Mouse (Mus musculus): ENCODE data around the gene Adamts13. TPM values are rescaled to one million over a fixed set of nuclear protein-coding genes. Genes with fewer than 3 reads are reported as not detected.

Gene Adamts13
- polyA plus RNA-seq, 1 experiment from 2014 or later: not detected

DNA sequence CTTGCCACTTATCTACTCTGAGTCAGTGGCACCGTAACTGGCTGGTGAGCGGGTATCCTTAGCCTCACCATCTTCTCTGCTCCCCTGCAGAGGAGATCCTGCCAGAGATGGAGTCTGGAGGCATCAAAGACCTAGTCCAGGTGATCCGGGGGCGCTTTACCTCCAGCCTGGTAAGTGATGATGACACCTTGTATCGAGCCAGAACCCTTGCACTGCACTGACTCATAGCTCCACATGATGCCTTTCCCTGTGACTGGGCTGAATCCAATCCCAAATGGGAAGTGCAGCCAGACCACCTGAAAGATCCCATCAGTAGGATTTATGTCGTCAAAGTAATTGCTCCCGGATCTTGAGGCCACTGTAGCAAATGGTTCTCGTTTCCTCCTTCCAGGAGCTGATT lies 20.4 kb upstream of the Adamts13 start:
- H3K36me3 ChIP-seq: peaks cover 100% of the 10 kb centered on the region
- H3K27me3 ChIP-seq (ENCODE audit: insufficient read depth, poor library complexity, severe bottlenecking): no peaks in the 10 kb centered on the region

GRCm38 (mm10) chr2:26954735-26955395 lies 18.4 kb upstream of the Adamts13 start:
- Histone ChIP-seq H3K4me1 (replicated peaks) (no peaks in the 10 kb centered on the region), H3K4me3 (no peak overlapping the region), H3K36me3 (peaks cover 97% of the 10 kb centered on the region), H3K9me3 (no peaks in the 10 kb centered on the region), H3K27me3 (ENCODE audit: insufficient read depth, poor library complexity, severe bottlenecking) (no peaks in the 10 kb centered on the region), H3K27ac (no peak overlapping the region)
- DNase-seq (ENCODE audit: low spot score): no peak
- 95% methylated on average over 2 of the region's 2 CpGs for WGBS

More for the DNA sequence above, 20.4 kb upstream of the Adamts13 start:
- no peak overlapping the region for H3K27ac ChIP-seq
- H3K4me3 ChIP-seq: no peak overlapping the region
- no peaks in the 10 kb centered on the region for H3K4me1 ChIP-seq (replicated peaks)
- no peaks in the 10 kb centered on the region for H3K9me3 ChIP-seq
- WGBS: 93% methylated on average over 8 of the region's 8 CpGs
- DNase-seq (ENCODE audit: low spot score): no peak

- H3K27ac ChIP-seq: no peak overlapping the region
- no peak overlapping the region for H3K4me3 ChIP-seq
- no peak for DNase-seq (ENCODE audit: low spot score)
- H3K36me3 ChIP-seq: peaks cover 97% of the 10 kb centered on the region
- no peaks in the 10 kb centered on the region for H3K9me3 ChIP-seq
- H3K27me3 ChIP-seq (ENCODE audit: insufficient read depth, poor library complexity, severe bottlenecking): no peaks in the 10 kb centered on the region
- peaks cover 3% of the 10 kb centered on the region for H3K4me1 ChIP-seq (replicated peaks)
- WGBS: 95% methylated on average over 12 of the region's 12 CpGs
Measured at GRCm38 (mm10) chr2:26956811-26957487, 16.3 kb upstream of the Adamts13 start.

DNA sequence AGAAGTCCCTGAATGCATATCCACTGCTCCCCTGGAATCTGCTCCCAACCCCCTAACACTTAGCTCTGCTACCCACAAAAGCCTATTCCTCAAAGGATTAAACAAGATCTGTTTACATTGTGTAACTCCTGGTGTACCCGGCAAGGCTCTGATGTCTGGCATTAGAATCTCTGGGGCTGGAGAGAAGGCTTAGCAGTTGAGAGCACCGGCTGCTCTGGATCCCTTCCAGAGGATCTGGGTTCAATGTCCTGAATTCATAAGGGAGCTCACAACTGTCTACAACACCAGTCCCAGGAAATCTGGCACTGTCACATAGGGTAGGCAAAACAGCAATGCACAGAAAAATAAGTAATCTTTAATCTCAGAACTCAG lies 15.7 kb upstream of the Adamts13 start:
- 92% methylated on average over 2 of the region's 2 CpGs for WGBS
- Histone ChIP-seq H3K27me3 (ENCODE audit: insufficient read depth, poor library complexity, severe bottlenecking) (no peaks in the 10 kb centered on the region), H3K27ac (no peak overlapping the region), H3K4me3 (no peak overlapping the region), H3K9me3 (no peaks in the 10 kb centered on the region), H3K36me3 (peaks cover 97% of the 10 kb centered on the region), H3K4me1 (replicated peaks) (peaks cover 8% of the 10 kb centered on the region)
- DNase-seq (ENCODE audit: low spot score): no peak

DNA sequence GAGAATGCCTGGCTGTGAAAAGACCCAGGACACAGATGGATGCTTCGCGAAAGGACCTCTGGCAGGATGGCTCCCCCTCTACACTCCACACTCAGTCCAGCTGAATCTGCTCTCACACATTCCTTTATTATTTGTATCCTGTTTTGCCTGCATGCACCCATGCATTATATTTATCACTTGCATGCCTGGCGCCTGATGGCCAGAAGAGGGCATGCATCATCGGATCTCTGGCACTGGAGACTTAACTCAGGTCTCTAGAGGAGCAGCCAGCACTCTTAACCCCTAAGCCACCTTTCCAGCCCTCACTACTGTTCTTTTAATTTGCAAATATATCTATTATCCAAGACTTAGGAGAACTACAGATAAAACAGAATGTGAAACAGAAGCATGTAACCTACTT lies 12.5 kb upstream of the Adamts13 start:
- 85% methylated on average over 4 of the region's 4 CpGs for WGBS
- Histone ChIP-seq H3K9me3 (no peaks in the 10 kb centered on the region), H3K27me3 (ENCODE audit: insufficient read depth, poor library complexity, severe bottlenecking) (no peaks in the 10 kb centered on the region), H3K27ac (no peak overlapping the region), H3K36me3 (peaks cover 64% of the 10 kb centered on the region), H3K4me1 (replicated peaks) (peaks cover 31% of the 10 kb centered on the region), H3K4me3 (no peak overlapping the region)
- no peak for DNase-seq (ENCODE audit: low spot score)

- Histone ChIP-seq H3K4me1 (replicated peaks) (peaks cover 31% of the 10 kb centered on the region), H3K27ac (peak within 1 kb of the TSS; percentile 98), H3K36me3 (peaks cover 32% of the 10 kb centered on the region), H3K9me3 (0 out of 2 replicates have a peak, but pooled peaks cover 8% of the 10 kb centered on the region), H3K27me3 (ENCODE audit: insufficient read depth, poor library complexity, severe bottlenecking) (no peaks in the 10 kb centered on the region), H3K4me3 (peak within 1 kb of the TSS; percentile 81)
- DNase-seq (ENCODE audit: low spot score): peak; percentile 94
- 1% methylated on average over 50 of the region's 50 CpGs for WGBS
Measured at GRCm38 (mm10) chr2:26963923-26964723, 9.1 kb upstream of the Adamts13 start, which contains the start of gene Rexo4. Gene Rexo4, minus strand, starts transcription at chr2:26964386.

- WGBS: 16% methylated on average over 14 of the region's 14 CpGs
- Histone ChIP-seq H3K27me3 (ENCODE audit: insufficient read depth, poor library complexity, severe bottlenecking) (no peaks in the 10 kb centered on the region), H3K36me3 (peaks cover 27% of the 10 kb centered on the region), H3K9me3 (0 out of 2 replicates have a peak, but pooled peaks cover 8% of the 10 kb centered on the region), H3K4me3 (peak overlapping the region; percentile 81), H3K27ac (peak overlapping the region; percentile 98), H3K4me1 (replicated peaks) (peaks cover 31% of the 10 kb centered on the region)
- peak; percentile 7 for DNase-seq (ENCODE audit: low spot score)
Measured at GRCm38 (mm10) chr2:26964724-26965370, 8.4 kb upstream of the Adamts13 start.

DNA sequence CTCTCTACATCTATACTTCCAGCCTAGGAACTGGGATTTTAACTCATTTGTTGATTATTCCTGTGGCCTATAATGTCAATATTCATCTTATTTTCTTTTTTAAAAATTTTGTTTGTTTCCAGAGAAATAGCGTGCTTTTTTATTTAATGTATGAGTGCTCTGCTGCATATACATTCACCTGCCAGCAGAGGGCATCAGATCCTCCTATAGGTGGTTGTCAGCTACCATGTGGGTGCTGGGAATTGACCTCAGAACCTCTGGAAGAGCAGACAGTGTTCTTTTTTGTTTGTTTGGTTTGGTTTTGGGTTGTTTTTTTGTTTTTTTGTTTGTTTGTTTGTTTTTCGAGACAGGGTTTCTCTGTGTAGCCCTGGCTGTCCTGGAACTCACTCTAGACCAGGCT lies 6.0 kb upstream of the Adamts13 start:
- 73% methylated on average over 2 of the region's 2 CpGs for WGBS
- H3K27ac ChIP-seq: no peak overlapping the region
- H3K27me3 ChIP-seq (ENCODE audit: insufficient read depth, poor library complexity, severe bottlenecking): no peaks in the 10 kb centered on the region

GRCm38 (mm10) chr2:26973960-26974359 lies 744 bp downstream of the Adamts13 start:
- H3K4me3 ChIP-seq: no peak overlapping the region
- DNase-seq (ENCODE audit: low spot score): no peak
- no peaks in the 10 kb centered on the region for H3K27me3 ChIP-seq (ENCODE audit: insufficient read depth, poor library complexity, severe bottlenecking)
- H3K4me1 ChIP-seq (replicated peaks): peaks cover 10% of the 10 kb centered on the region
- no peaks in the 10 kb centered on the region for H3K9me3 ChIP-seq
- H3K27ac ChIP-seq: no peak overlapping the region
- no peaks in the 10 kb centered on the region for H3K36me3 ChIP-seq
- 71% methylated on average over 4 of the region's 4 CpGs for WGBS

More for the DNA sequence above, 6.0 kb upstream of the Adamts13 start:
- H3K4me3 ChIP-seq: no peak overlapping the region
- H3K36me3 ChIP-seq: peaks cover 3% of the 10 kb centered on the region
- peaks cover 31% of the 10 kb centered on the region for H3K4me1 ChIP-seq (replicated peaks)
- H3K9me3 ChIP-seq: 0 out of 2 replicates have a peak, but pooled peaks cover 8% of the 10 kb centered on the region
- no peak for DNase-seq (ENCODE audit: low spot score)

DNA sequence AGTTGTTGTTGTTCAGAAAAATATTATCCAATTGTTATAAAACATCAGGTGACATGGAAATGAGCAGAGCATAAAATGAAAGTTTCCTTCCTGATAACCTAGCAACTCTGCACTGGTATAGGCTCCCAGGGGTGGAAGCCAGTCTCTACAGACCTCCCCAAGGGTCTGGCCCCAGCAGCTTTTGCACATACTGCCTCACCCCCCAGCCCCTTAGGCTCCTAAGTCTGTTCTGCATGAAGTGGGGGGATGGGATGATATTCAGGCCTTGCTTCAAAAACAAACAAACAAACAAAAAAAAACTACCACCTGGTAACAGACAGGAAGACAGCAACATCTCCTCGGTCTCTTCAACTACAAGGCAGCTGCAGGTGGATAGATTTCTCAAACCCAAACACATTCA lies 7.1 kb downstream of the Adamts13 start:
- no peak overlapping the region for H3K27ac ChIP-seq
- H3K9me3 ChIP-seq: no peaks in the 10 kb centered on the region
- no peak for DNase-seq (ENCODE audit: low spot score)
- WGBS: 75% methylated on average over 1 of the region's 1 CpGs
- H3K4me1 ChIP-seq (replicated peaks): no peaks in the 10 kb centered on the region
- no peak overlapping the region for H3K4me3 ChIP-seq
- H3K27me3 ChIP-seq (ENCODE audit: insufficient read depth, poor library complexity, severe bottlenecking): no peaks in the 10 kb centered on the region
- no peaks in the 10 kb centered on the region for H3K36me3 ChIP-seq

GRCm38 (mm10) chr2:26984179-26984578 lies 11.0 kb downstream of the Adamts13 start:
- no peaks in the 10 kb centered on the region for H3K9me3 ChIP-seq
- H3K4me3 ChIP-seq: no peak overlapping the region
- no peaks in the 10 kb centered on the region for H3K4me1 ChIP-seq (replicated peaks)
- DNase-seq (ENCODE audit: low spot score): no peak
- H3K27me3 ChIP-seq (ENCODE audit: insufficient read depth, poor library complexity, severe bottlenecking): no peaks in the 10 kb centered on the region
- WGBS: 79% methylated on average over 2 of the region's 2 CpGs
- no peaks in the 10 kb centered on the region for H3K36me3 ChIP-seq
- H3K27ac ChIP-seq: no peak overlapping the region

DNA sequence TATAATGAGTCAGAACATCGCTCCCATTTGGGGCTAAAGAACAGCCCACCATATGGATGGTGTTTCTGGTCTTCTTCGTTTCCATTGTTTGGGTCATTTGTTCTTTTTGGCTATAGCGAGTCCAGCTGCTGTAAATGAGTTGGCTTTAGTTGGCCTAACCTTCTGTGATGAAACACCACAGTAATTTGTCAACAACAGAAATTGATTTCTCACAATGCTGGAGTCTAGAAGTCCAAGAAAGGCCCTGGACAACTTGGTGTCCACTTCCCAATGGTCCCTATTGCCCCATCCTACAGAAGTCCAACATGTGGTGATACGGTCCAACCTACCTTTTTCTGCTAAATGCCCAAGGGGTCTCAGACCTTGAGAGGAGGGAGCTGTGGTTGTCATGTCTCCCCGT lies 11.4 kb downstream of the Adamts13 start:
- no peaks in the 10 kb centered on the region for H3K9me3 ChIP-seq
- no peaks in the 10 kb centered on the region for H3K4me1 ChIP-seq (replicated peaks)
- DNase-seq (ENCODE audit: low spot score): no peak
- H3K27ac ChIP-seq: no peak overlapping the region
- no peaks in the 10 kb centered on the region for H3K36me3 ChIP-seq
- no peaks in the 10 kb centered on the region for H3K27me3 ChIP-seq (ENCODE audit: insufficient read depth, poor library complexity, severe bottlenecking)
- H3K4me3 ChIP-seq: no peak overlapping the region
- 89% methylated on average over 5 of the region's 5 CpGs for WGBS
